Mouse (Mus musculus): ENCODE measurements at regions not wholly inside any gene's neighbourhood (a gene's known extent, or its start where the extent isn't known, plus 50 kb on each side); places are given as distances from the start of the nearest gene placed in this dataset.

GRCm38 (mm10) chr3:78691499-78691898 is 594.8 kb downstream of the Rapgef2 start:
- Histone ChIP-seq H3K27ac (ENCODE audit: insufficient read depth, low read depth, low read length) (no peak overlapping the region), H3K36me3 (ENCODE audit: control insufficient read depth, insufficient read depth, low read length) (no peaks in the 10 kb centered on the region), H3K4me1 (ENCODE audit: control insufficient read depth, insufficient read depth, low read length) (no peaks in the 10 kb centered on the region), H3K27me3 (replicated peaks; ENCODE audit: control insufficient read depth, insufficient read depth, low read length) (no peaks in the 10 kb centered on the region), H3K4me3 (ENCODE audit: insufficient read depth, low read depth, low read length) (no peak overlapping the region)
- 31% methylated on average over 3 of the region's 3 CpGs for WGBS
- no peak for TF ChIP-seq CTCF (conservative IDR thresholded peaks at IDR 0.05; ENCODE audit: insufficient read depth, insufficient read length, low read depth, low read length)
- TF ChIP-seq POLR2A (IDR thresholded peaks at IDR 0.05; ENCODE audit: low read depth, low read length) = no peak
- DNase-seq = no peak

GRCm38 (mm10) chr3:78677656-78678055 is 608.7 kb downstream of the Rapgef2 start:
- no peak for DNase-seq
- no peak for TF ChIP-seq POLR2A (IDR thresholded peaks at IDR 0.05; ENCODE audit: low read depth, low read length)
- no peak for TF ChIP-seq CTCF (conservative IDR thresholded peaks at IDR 0.05; ENCODE audit: insufficient read depth, insufficient read length, low read depth, low read length)
- 92% methylated on average over 1 of the region's 1 CpGs for WGBS
- Histone ChIP-seq H3K4me3 (ENCODE audit: insufficient read depth, low read depth, low read length) (no peak overlapping the region), H3K27ac (ENCODE audit: insufficient read depth, low read depth, low read length) (no peak overlapping the region), H3K4me1 (ENCODE audit: control insufficient read depth, insufficient read depth, low read length) (no peaks in the 10 kb centered on the region), H3K27me3 (replicated peaks; ENCODE audit: control insufficient read depth, insufficient read depth, low read length) (no peaks in the 10 kb centered on the region), H3K36me3 (ENCODE audit: control insufficient read depth, insufficient read depth, low read length) (no peaks in the 10 kb centered on the region)

- Histone ChIP-seq H3K27ac (ENCODE audit: insufficient read depth, low read depth, low read length) (no peak overlapping the region), H3K27me3 (replicated peaks; ENCODE audit: control insufficient read depth, insufficient read depth, low read length) (no peaks in the 10 kb centered on the region), H3K36me3 (ENCODE audit: control insufficient read depth, insufficient read depth, low read length) (no peaks in the 10 kb centered on the region), H3K4me3 (ENCODE audit: insufficient read depth, low read depth, low read length) (no peak overlapping the region), H3K4me1 (ENCODE audit: control insufficient read depth, insufficient read depth, low read length) (no peaks in the 10 kb centered on the region)
- WGBS = 83% methylated on average over 2 of the region's 2 CpGs
- TF ChIP-seq CTCF (conservative IDR thresholded peaks at IDR 0.05; ENCODE audit: insufficient read depth, insufficient read length, low read depth, low read length) (no peak), POLR2A (IDR thresholded peaks at IDR 0.05; ENCODE audit: low read depth, low read length) (no peak)
- DNase-seq = no peak
These were observed 609.5 kb downstream of the Rapgef2 start for GRCm38 (mm10) chr3:78676806-78677205.

- TF ChIP-seq POLR2A (IDR thresholded peaks at IDR 0.05; ENCODE audit: low read depth, low read length) (no peak), CTCF (conservative IDR thresholded peaks at IDR 0.05; ENCODE audit: insufficient read depth, insufficient read length, low read depth, low read length) (no peak)
- no peaks in the 10 kb centered on the region for H3K4me1 ChIP-seq (ENCODE audit: control insufficient read depth, insufficient read depth, low read length)
- H3K4me3 ChIP-seq (ENCODE audit: insufficient read depth, low read depth, low read length) = no peak overlapping the region
- DNase-seq = no peak
- no peaks in the 10 kb centered on the region for H3K36me3 ChIP-seq (ENCODE audit: control insufficient read depth, insufficient read depth, low read length)
- 70% methylated on average over 5 of the region's 5 CpGs for WGBS
- no peak overlapping the region for H3K27ac ChIP-seq (ENCODE audit: insufficient read depth, low read depth, low read length)
- H3K27me3 ChIP-seq (replicated peaks; ENCODE audit: control insufficient read depth, insufficient read depth, low read length) = no peaks in the 10 kb centered on the region
These were observed 611.7 kb downstream of the Rapgef2 start for GRCm38 (mm10) chr3:78674529-78675187.

GRCm38 (mm10) chr3:78668050-78668449 is 618.3 kb downstream of the Rapgef2 start:
- no peak overlapping the region for H3K27ac ChIP-seq (ENCODE audit: insufficient read depth, low read depth, low read length)
- H3K36me3 ChIP-seq (ENCODE audit: control insufficient read depth, insufficient read depth, low read length) = no peaks in the 10 kb centered on the region
- no peaks in the 10 kb centered on the region for H3K4me1 ChIP-seq (ENCODE audit: control insufficient read depth, insufficient read depth, low read length)
- DNase-seq = no peak
- no peak for TF ChIP-seq POLR2A (IDR thresholded peaks at IDR 0.05; ENCODE audit: low read depth, low read length)
- TF ChIP-seq CTCF (conservative IDR thresholded peaks at IDR 0.05; ENCODE audit: insufficient read depth, insufficient read length, low read depth, low read length) = no peak
- H3K27me3 ChIP-seq (replicated peaks; ENCODE audit: control insufficient read depth, insufficient read depth, low read length) = no peaks in the 10 kb centered on the region
- no peak overlapping the region for H3K4me3 ChIP-seq (ENCODE audit: insufficient read depth, low read depth, low read length)

- Histone ChIP-seq H3K36me3 (ENCODE audit: control insufficient read depth, insufficient read depth, low read length) (no peaks in the 10 kb centered on the region), H3K27me3 (replicated peaks; ENCODE audit: control insufficient read depth, insufficient read depth, low read length) (no peaks in the 10 kb centered on the region), H3K27ac (ENCODE audit: insufficient read depth, low read depth, low read length) (no peak overlapping the region), H3K4me3 (ENCODE audit: insufficient read depth, low read depth, low read length) (no peak overlapping the region), H3K4me1 (ENCODE audit: control insufficient read depth, insufficient read depth, low read length) (no peaks in the 10 kb centered on the region)
- 68% methylated on average over 4 of the region's 4 CpGs for WGBS
- no peak for DNase-seq
- TF ChIP-seq CTCF (conservative IDR thresholded peaks at IDR 0.05; ENCODE audit: insufficient read depth, insufficient read length, low read depth, low read length) (no peak), POLR2A (IDR thresholded peaks at IDR 0.05; ENCODE audit: low read depth, low read length) (no peak)
These were observed 618.8 kb downstream of the Rapgef2 start for GRCm38 (mm10) chr3:78667374-78668023.

GRCm38 (mm10) chr3:78648115-78648514 is 638.2 kb downstream of the Rapgef2 start:
- H3K27me3 ChIP-seq (replicated peaks; ENCODE audit: control insufficient read depth, insufficient read depth, low read length) = no peaks in the 10 kb centered on the region
- TF ChIP-seq CTCF (conservative IDR thresholded peaks at IDR 0.05; ENCODE audit: insufficient read depth, insufficient read length, low read depth, low read length) (no peak), POLR2A (IDR thresholded peaks at IDR 0.05; ENCODE audit: low read depth, low read length) (no peak)
- H3K36me3 ChIP-seq (ENCODE audit: control insufficient read depth, insufficient read depth, low read length) = no peaks in the 10 kb centered on the region
- WGBS = 92% methylated on average over 2 of the region's 2 CpGs
- H3K4me3 ChIP-seq (ENCODE audit: insufficient read depth, low read depth, low read length) = no peak overlapping the region
- no peak overlapping the region for H3K27ac ChIP-seq (ENCODE audit: insufficient read depth, low read depth, low read length)
- no peak for DNase-seq
- H3K4me1 ChIP-seq (ENCODE audit: control insufficient read depth, insufficient read depth, low read length) = no peaks in the 10 kb centered on the region
